Mouse (Mus musculus): ENCODE measurements around the gene Socs3.

DNA sequence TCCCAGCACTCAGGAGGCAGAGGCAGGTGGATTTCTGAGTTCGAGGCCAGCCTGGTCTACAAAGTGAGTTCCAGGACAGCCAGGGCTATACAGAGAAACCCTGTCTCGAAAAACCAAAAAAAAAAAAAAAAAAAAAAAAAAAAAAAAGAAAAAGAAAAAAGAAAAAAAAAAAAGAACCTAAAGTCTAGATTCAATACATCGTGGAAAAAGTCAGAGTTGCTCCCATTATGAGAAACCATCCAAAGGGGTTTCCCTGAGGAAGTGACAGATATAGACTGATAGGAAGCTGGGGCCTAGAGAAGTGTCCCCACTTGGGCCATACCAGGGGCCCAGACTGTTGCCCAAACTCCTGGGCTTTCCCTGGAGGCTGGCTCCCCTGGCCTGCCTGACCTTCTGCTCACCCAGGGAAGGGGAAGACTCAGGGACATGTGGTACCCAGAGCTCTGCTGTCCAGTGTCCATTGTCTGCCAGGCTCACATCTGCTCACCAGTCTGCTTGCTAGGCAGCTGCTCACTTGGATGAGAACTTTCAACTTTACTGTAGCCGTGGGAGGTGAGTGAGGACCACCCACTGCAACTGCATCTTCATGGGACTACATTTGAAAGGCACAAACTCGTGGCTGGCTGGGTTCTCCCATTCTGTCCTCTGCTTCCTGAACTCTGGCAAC, 8.0 kb upstream of the Socs3 start:
- TF ChIP-seq POLR2A (IDR thresholded peaks at IDR 0.05; ENCODE audit: insufficient read length, low read depth) = no peak
- TF ChIP-seq CEBPB (IDR thresholded peaks at IDR 0.05; ENCODE audit: insufficient read depth, poor library complexity, severe bottlenecking) = no peak
- no peak for TF ChIP-seq MAX (IDR thresholded peaks at IDR 0.05; ENCODE audit: low read depth)
- TF ChIP-seq USF1 (IDR thresholded peaks at IDR 0.05; ENCODE audit: low read depth) = no peak
- TF ChIP-seq MYOG (IDR thresholded peaks at IDR 0.05; ENCODE audit: control insufficient read depth in 1 of 3, insufficient read depth in 1 of 3, insufficient read length in 2 of 3, low read depth in 2 of 3) = peak in 1 of 3 experiments; percentile 50
- TF ChIP-seq SRF (IDR thresholded peaks at IDR 0.05; ENCODE audit: control insufficient read depth, insufficient read length, low read depth) = no peak
- TF ChIP-seq MYOD1 (IDR thresholded peaks at IDR 0.05; ENCODE audit: control insufficient read depth in 1 of 3, insufficient read length in 2 of 3, low read depth in 2 of 3) = peak in 2 of 3 experiments; percentile 48 to 77
- no peak for TF ChIP-seq POLR2AphosphoS2 (IDR thresholded peaks at IDR 0.05; ENCODE audit: insufficient read length, low read depth)
- no peak for TF ChIP-seq E2F4 (IDR thresholded peaks at IDR 0.05; ENCODE audit: insufficient read depth)

Data from myocyte (in vitro differentiated cells).